Mouse (Mus musculus) stomach, postnatal 0 days (tissue): ENCODE measurements around the gene Acsl3. TPM values are rescaled to one million over a fixed set of nuclear protein-coding genes. Genes with fewer than 3 reads are reported as not detected.

Experiments
- ATAC-seq: fragments of 200-750 bp; cut with Nextera tagmentation; 2 replicates; pipeline ENCODE4 v1.8.0; 2017; ENCODE audit not compliant: low FRiP score, low TSS enrichment
- DNase-seq: peaks from one replicate; pipeline ENCODE4 v3.0.0-alpha.2; 2016; ENCODE audit warnings: low spot score
- H3K27ac ChIP-seq: fragments of 300-500 bp; sonication (generic); replicated peaks from 2 replicates; pipeline ENCODE4 v1.5.1; 2014; ENCODE audit warnings: mild to moderate bottlenecking, control low read depth
- H3K27me3 ChIP-seq: fragments of 300-500 bp; sonication (generic); 2 replicates; pipeline ENCODE4 v1.6.1; 2014; ENCODE audit warnings: low read length; ENCODE audit not compliant: control insufficient read depth, insufficient read depth
- H3K36me3 ChIP-seq: fragments of 300-500 bp; sonication (generic); 2 replicates; pipeline ENCODE4 v1.6.1; 2014; ENCODE audit warnings: low read length, mixed read lengths; ENCODE audit not compliant: control insufficient read depth, insufficient read depth
- H3K4me1 ChIP-seq: fragments of 300-500 bp; sonication (generic); replicated peaks from 2 replicates; pipeline ENCODE4 v1.6.1; 2014; ENCODE audit warnings: antibody characterized with exemption; ENCODE audit not compliant: control insufficient read depth, insufficient read depth
- H3K4me2 ChIP-seq: fragments of 300-500 bp; sonication (generic); replicated peaks from 2 replicates; pipeline ENCODE4 v1.6.1; 2014; ENCODE audit warnings: low read depth, mild to moderate bottlenecking, control low read depth, moderate library complexity
- H3K4me3 ChIP-seq: fragments of 300-500 bp; sonication (generic); 2 replicates; pipeline ENCODE4 v1.5.1; 2014; ENCODE audit warnings: low read depth, low read length, control low read depth
- H3K9ac ChIP-seq: fragments of 300-500 bp; sonication (generic); 2 replicates; pipeline ENCODE4 v1.6.1; 2014; ENCODE audit warnings: mild to moderate bottlenecking, low read length, control low read depth, mixed read lengths
- H3K9me3 ChIP-seq: fragments of 300-500 bp; sonication (generic); 2 replicates; pipeline ENCODE4 v1.6.1; 2016; ENCODE audit warnings: low read length; ENCODE audit not compliant: control insufficient read depth
- CTCF ChIP-seq: IDR thresholded peaks from 2 replicates; pipeline ENCODE4 v1.5.1; 2016; ENCODE audit warnings: antibody characterized with exemption, low read depth, mild to moderate bottlenecking, moderate library complexity
- EP300 ChIP-seq: optimal IDR thresholded peaks from 2 replicates; pipeline ENCODE3; 2016; ENCODE audit warnings: antibody characterized with exemption
- WGBS: fragments of 180-500 bp; shearing (Covaris S2); extraction: QIAGEN DNeasy Blood & Tissue Kit; methylation state at CpG from one replicate; pipeline ENCODE4 v1.1.7; 2014; 5-methylcytosine and 5-hydroxymethylcytosine counted together
- polyA plus RNA-seq: library from polyadenylated mRNA; unstranded; fragments of >200 nt; fragmentation: Nextera tagmentation; extraction: Ambion mirVana; gene quantifications from 2 replicates; pipeline ENCODE4 v1.2.1, GENCODE M21; 2015

Gene Acsl3
- polyA plus RNA-seq, 1 experiment from 2014 or later: 37.7 TPM

DNA sequence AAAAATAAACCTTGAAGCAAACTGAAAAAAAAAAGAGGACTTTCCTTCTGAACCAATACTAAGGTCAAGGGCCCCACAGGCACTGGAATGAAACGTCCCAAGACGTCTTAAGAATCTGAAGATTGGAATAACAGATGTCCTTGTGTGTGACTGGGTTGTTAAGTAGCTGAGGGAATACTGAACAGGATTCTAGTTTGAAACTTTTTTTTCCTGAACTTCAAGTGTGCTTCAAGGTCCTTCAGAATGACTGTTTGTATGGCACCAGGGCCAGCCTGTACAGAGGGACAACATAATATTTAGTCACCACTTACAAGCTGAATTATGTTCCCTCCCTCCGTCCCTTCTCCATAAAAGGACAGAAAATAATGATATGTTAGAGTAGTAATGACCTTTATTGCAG lies 23.1 kb upstream of the Acsl3 start:
- TF ChIP-seq CTCF: no peak
- TF ChIP-seq EP300: no peak
- ATAC-seq: no peak
- no peak overlapping the region for H3K27ac ChIP-seq
- H3K27me3 ChIP-seq: no peaks in the 10 kb centered on the region
- no peaks in the 10 kb centered on the region for H3K9me3 ChIP-seq
- no peak overlapping the region for H3K9ac ChIP-seq
- WGBS: 81% methylated on average over 3 of the region's 3 CpGs
- no peaks in the 10 kb centered on the region for H3K36me3 ChIP-seq
- H3K4me3 ChIP-seq: no peak overlapping the region
- no peak for DNase-seq
- H3K4me2 ChIP-seq: no peak overlapping the region
- H3K4me1 ChIP-seq: no peaks in the 10 kb centered on the region

DNA sequence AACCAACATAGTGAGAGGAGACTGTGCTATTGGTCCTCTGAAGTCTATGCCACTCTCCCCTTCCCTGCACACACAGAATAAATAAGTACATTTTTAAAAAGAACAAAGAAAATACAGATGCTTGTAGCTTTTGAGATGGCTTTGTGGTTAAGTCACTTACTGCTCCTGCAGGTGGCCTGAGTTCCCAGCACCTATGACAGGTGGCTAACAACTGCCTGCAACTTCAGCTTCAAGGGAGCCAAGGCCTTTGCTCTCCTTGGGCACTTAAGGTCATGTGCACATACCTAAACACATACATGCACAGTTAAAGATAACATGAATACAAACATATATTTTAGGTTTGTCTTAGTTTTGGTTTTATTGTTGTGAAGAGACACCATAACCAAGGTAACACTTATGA lies 16.8 kb upstream of the Acsl3 start:
- Histone ChIP-seq H3K4me1 (no peaks in the 10 kb centered on the region), H3K4me3 (no peak overlapping the region), H3K36me3 (no peaks in the 10 kb centered on the region), H3K27me3 (no peaks in the 10 kb centered on the region), H3K4me2 (no peak overlapping the region), H3K27ac (no peak overlapping the region), H3K9ac (no peak overlapping the region), H3K9me3 (no peaks in the 10 kb centered on the region)
- DNase-seq (no peak), ATAC-seq (no peak)
- TF ChIP-seq EP300 (no peak), CTCF (no peak)

DNA sequence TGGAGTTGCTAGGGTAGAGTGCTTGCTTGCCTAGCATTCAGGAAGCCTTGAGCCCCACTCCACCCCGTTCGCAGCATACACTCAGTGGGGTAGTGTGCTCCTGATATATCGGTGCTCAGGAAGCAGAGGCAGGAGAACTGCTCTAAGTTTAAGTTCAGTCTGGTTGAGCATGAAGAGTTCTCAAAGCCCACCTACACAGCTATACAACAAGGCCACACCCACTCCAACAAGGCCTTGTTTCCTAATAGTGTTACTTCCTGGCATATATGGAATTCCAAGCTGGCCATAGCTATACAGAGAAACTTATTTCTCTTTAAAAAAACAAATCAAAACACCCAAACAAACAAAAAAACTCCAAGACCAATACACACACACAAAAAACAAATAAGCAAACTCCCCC lies 15.8 kb upstream of the Acsl3 start:
- Histone ChIP-seq H3K9me3 (no peaks in the 10 kb centered on the region), H3K4me1 (no peaks in the 10 kb centered on the region), H3K27me3 (no peaks in the 10 kb centered on the region), H3K27ac (no peak overlapping the region), H3K4me2 (no peak overlapping the region), H3K4me3 (no peak overlapping the region), H3K36me3 (no peaks in the 10 kb centered on the region), H3K9ac (no peak overlapping the region)
- no peak for ATAC-seq
- TF ChIP-seq EP300 (no peak), CTCF (no peak)
- no peak for DNase-seq
- WGBS: 91% methylated on average over 3 of the region's 3 CpGs

DNA sequence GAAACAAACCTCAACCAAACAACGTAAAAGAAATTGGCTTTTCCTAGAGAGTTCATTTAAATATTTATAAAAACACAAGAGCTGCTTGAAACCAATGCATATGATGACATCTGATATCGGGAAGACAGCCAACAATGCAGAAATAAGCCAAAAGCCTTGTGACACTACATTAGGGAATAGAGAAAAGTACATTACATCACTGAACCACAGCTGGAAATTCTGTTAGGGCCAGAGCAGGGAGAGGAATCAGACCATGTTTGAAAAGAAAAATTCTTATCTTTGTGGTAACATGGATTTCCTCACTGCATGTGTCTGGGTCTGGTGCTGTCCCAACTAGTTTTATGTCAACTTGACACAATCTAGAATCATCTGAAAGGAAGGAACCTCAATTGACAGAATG lies 15.4 kb upstream of the Acsl3 start:
- H3K27me3 ChIP-seq: no peaks in the 10 kb centered on the region
- no peaks in the 10 kb centered on the region for H3K4me1 ChIP-seq
- no peaks in the 10 kb centered on the region for H3K36me3 ChIP-seq
- H3K9ac ChIP-seq: no peak overlapping the region
- H3K27ac ChIP-seq: no peak overlapping the region
- no peak overlapping the region for H3K4me3 ChIP-seq
- DNase-seq (no peak), ATAC-seq (no peak)
- no peak overlapping the region for H3K4me2 ChIP-seq
- TF ChIP-seq CTCF (no peak), EP300 (no peak)
- 61% methylated on average over 2 of the region's 2 CpGs for WGBS
- no peaks in the 10 kb centered on the region for H3K9me3 ChIP-seq

DNA sequence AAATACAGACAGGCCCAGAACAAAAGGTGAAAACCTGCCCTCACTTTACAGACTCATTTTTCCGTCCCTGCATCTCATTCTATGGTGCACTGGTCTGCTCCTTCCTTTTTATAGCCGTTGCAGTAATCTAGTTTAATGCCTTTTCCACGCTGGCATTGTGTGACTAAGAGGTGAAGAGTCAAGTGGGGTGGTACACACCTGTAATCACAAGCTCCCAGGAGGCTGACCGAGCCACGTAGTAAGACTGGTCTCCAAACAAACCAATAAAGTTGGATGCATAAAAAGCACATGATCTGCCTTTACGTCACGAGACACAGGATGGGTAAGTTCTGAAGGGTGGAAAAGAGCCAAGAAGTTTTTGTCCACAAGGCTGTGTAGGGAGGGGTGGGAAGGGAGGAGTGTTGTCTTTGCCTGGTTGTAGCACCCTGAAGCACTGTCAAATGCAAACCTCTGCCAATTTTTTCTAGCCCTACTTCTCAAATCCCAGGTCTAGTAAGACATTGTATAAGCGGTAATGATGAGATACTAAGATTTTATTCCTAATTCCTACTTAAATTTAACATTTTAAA lies 10.2 kb upstream of the Acsl3 start:
- Histone ChIP-seq H3K27ac (peak overlapping the region; percentile 45), H3K9ac (no peak overlapping the region), H3K9me3 (no peaks in the 10 kb centered on the region), H3K4me2 (no peak overlapping the region), H3K36me3 (no peaks in the 10 kb centered on the region), H3K4me3 (no peak overlapping the region), H3K27me3 (no peaks in the 10 kb centered on the region), H3K4me1 (no peaks in the 10 kb centered on the region)
- ATAC-seq: peak; percentile 95
- TF ChIP-seq EP300 (no peak), CTCF (no peak)
- 20% methylated on average over 8 of the region's 8 CpGs for WGBS
- peak; percentile 62 for DNase-seq

DNA sequence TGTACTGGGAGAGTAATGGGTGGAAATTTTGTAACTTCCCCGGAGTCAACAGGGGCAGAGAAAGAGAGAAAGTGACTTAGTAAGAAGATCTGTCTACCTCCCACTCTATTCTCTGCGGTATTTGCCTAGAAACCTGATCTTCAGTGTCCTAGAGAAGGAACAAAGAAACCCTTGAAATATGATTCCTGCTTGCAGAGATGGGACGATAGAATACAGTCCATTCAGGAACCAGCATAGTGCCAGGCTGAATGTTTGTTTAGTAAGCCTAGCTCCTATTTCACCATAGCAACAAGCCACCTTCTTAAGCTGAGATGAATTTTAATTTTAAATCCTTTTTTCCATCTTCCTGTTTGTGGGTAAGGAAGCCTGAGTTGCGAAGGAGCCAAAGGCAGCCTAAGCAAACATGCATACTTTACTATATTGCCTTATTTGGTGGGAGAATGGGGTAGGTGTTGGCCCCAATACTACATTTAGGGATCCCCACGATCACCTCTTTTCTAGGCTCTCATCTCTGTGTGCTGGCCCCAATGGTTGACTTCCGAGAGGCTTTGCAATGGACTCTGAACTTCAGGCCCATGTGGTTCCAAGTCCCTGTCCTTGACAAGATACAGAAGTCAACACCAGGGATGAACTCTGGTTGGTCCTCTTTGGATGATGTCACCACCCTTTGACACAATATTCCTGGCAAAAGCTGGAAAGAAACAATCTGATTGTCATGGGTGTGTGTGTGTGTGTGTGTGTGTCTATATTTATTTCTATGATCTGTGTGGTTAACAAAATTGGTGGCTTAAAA lies 8.2 kb upstream of the Acsl3 start:
- Histone ChIP-seq H3K4me1 (no peaks in the 10 kb centered on the region), H3K9ac (no peak overlapping the region), H3K4me2 (no peak overlapping the region), H3K36me3 (no peaks in the 10 kb centered on the region), H3K27ac (no peak overlapping the region), H3K9me3 (no peaks in the 10 kb centered on the region), H3K4me3 (no peak overlapping the region), H3K27me3 (no peaks in the 10 kb centered on the region)
- no peak for DNase-seq
- ATAC-seq: no peak
- WGBS: 48% methylated on average over 6 of the region's 6 CpGs
- TF ChIP-seq EP300 (no peak), CTCF (no peak)
